Comparison of ENCODE assay signal across 15 mouse cellular contexts in the genomic region with DNA sequence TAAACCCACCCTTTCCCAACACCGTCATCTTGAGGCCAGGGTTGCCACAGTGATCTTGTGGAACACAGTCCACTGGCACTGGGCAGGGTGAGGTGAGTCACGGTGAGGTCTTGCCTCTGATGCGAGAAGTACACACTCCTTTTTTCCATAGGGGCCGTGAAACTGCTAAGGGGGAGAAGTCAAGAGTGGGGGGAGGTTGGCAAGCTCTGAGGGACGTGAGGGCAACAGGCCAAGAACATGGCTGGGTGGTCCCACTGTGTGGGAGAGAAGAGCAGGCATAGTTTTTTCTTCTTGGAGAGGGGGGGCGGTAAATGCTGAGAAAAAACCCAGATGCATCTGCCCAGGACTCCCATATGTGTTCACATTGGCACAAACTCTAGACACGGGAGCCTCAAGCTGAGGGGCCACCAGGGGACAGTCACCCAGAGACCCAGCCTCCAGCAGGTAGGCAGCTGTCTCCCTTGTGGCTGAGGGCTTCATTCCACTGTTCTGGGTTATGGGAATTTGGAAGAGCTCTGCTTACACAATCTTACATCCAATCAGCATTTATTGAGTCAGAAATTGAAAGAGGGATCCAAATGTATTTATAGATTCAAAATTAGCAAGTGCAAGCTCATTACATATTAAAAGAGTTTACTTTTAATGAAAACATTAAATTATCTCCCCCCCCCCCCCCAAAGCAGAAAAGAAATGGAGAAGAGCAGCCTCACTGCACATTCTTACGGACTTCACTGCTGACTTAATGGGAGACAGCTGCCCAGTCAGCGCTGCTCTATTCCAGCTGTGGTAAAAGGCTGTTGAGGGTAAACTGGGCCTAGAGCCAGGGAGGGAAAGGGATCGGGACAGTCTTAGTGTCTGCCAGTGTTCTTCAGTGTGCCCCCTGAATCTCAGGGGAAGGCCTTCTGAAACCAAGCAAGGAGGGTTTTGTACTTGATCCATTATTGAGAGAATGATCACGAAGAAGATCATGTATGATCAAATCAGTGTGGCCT. TPM values are rescaled to one million over a fixed set of nuclear protein-coding genes. Genes with fewer than 3 reads are reported as not detected.
A peak's percentile ranks its signal among the peaks of the same experiment; 100 is the strongest.
DNase-seq lines count a peak whose midpoint lies in the region; ATAC-seq and TF ChIP-seq lines count a peak whose summit lies in the region.
"Had no signal": no experiment of that assay in that cellular context is flagged by ENCODE, and none has a peak within 500 bp of the region (broad histone marks: within the 10 kb centered on the region; RNA-seq: fewer than 3 reads in every experiment).

No protein-coding gene starts in this region.

- H3K79me2 ChIP-seq in myocyte (ENCODE audit: control insufficient read depth, insufficient read depth): no peaks in the 10 kb centered on the region

- 52% methylated on average over 11 of the region's 11 CpGs for WGBS in lung, embryonic 16.5 days
- 34% methylated on average over 11 of the region's 11 CpGs for WGBS in embryonic facial prominence, embryonic 13.5 days
- WGBS in midbrain, embryonic 15.5 days: 78% methylated on average over 11 of the region's 11 CpGs

- TF ChIP-seq POLR2A in myocyte (IDR thresholded peaks at IDR 0.05; ENCODE audit: insufficient read length, low read depth): no peak

- peak; percentile 84 for DNase-seq in heart, adult 11 months
- DNase-seq in heart, postnatal 25 days (ENCODE audit: low spot score): no peak
- no peak for DNase-seq in lung, adult 18-20 months
- DNase-seq: B cell, adult 2 months; cerebellum, adult 18-20 months; gastrocnemius, postnatal 25 days had no signal

- no peaks in the 10 kb centered on the region for H3K27me3 ChIP-seq in lung, embryonic 16.5 days (ENCODE audit: control insufficient read depth, insufficient read depth, low read depth, low read length)
- H3K27me3 ChIP-seq in embryonic facial prominence, embryonic 13.5 days: no peaks in the 10 kb centered on the region
- no peaks in the 10 kb centered on the region for H3K27me3 ChIP-seq in myocyte (ENCODE audit: control insufficient read depth, insufficient read depth, insufficient read length)
- no peaks in the 10 kb centered on the region for H3K27me3 ChIP-seq in midbrain, embryonic 15.5 days (replicated peaks)
- H3K27me3 ChIP-seq: forebrain, embryonic 15.5 days; heart, embryonic 15.5 days had no signal

- H3K4me2 ChIP-seq in lung, embryonic 16.5 days (ENCODE audit: low read depth, low read length): no peak overlapping the region
- peak overlapping the region; percentile 31 for H3K4me2 ChIP-seq in embryonic facial prominence, embryonic 13.5 days
- H3K4me2 ChIP-seq in myocyte (ENCODE audit: low read depth): peak overlapping the region; percentile 39
- H3K4me2 ChIP-seq in midbrain, embryonic 15.5 days: no peak overlapping the region
- H3K4me2 ChIP-seq: forebrain, embryonic 15.5 days; heart, embryonic 15.5 days; hindbrain, embryonic 14.5 days; midbrain, embryonic 11.5 days had no signal

- no peaks in the 10 kb centered on the region for H3K36me3 ChIP-seq in lung, embryonic 16.5 days (ENCODE audit: control insufficient read depth, insufficient read depth, low read length)
- H3K36me3 ChIP-seq in embryonic facial prominence, embryonic 13.5 days: no peaks in the 10 kb centered on the region
- H3K36me3 ChIP-seq in myocyte (ENCODE audit: control insufficient read depth, insufficient read depth): no peaks in the 10 kb centered on the region
- H3K36me3 ChIP-seq in midbrain, embryonic 15.5 days (replicated peaks): no peaks in the 10 kb centered on the region
- H3K36me3 ChIP-seq: forebrain, embryonic 15.5 days; heart, embryonic 15.5 days had no signal

- 0 out of 2 replicates have a peak overlapping the region, but pooled peaks have one; percentile 24 for H3K9ac ChIP-seq in lung, embryonic 16.5 days (ENCODE audit: low read length)
- no peak overlapping the region for H3K9ac ChIP-seq in embryonic facial prominence, embryonic 13.5 days
- no peak overlapping the region for H3K9ac ChIP-seq in midbrain, embryonic 15.5 days
- H3K9ac ChIP-seq: forebrain, embryonic 15.5 days; heart, embryonic 15.5 days; hindbrain, embryonic 14.5 days had no signal

- H3K9me3 ChIP-seq in lung, embryonic 16.5 days (ENCODE audit: control insufficient read depth, low read length): no peaks in the 10 kb centered on the region; the same call in 1 of the 2 replicates
- H3K9me3 ChIP-seq in embryonic facial prominence, embryonic 13.5 days: no peaks in the 10 kb centered on the region
- no peaks in the 10 kb centered on the region for H3K9me3 ChIP-seq in midbrain, embryonic 15.5 days
- H3K9me3 ChIP-seq: forebrain, embryonic 15.5 days; heart, embryonic 15.5 days had no signal

- peak; percentile 78 for ATAC-seq in lung, embryonic 16.5 days (ENCODE audit: low read depth)
- peak; percentile 80 for ATAC-seq in embryonic facial prominence, embryonic 13.5 days (ENCODE audit: insufficient number of reproducible peaks, insufficient read depth, low FRiP score, low TSS enrichment, low read depth)
- no peak for ATAC-seq in midbrain, embryonic 15.5 days (replicated peaks)
- no peak for ATAC-seq in frontal cortex, adult (ENCODE audit: low TSS enrichment)
- ATAC-seq: forebrain, embryonic 15.5 days had no signal

- H3K4me1 ChIP-seq in lung, embryonic 16.5 days (replicated peaks; ENCODE audit: control insufficient read depth, insufficient read depth, low read length): peaks cover 13% of the 10 kb centered on the region
- H3K4me1 ChIP-seq in embryonic facial prominence, embryonic 13.5 days: peaks cover 45% of the 10 kb centered on the region
- no peaks in the 10 kb centered on the region for H3K4me1 ChIP-seq in midbrain, embryonic 15.5 days
- H3K4me1 ChIP-seq: forebrain, embryonic 15.5 days had no signal

- intact Hi-C loops in heart, postnatal 25 days (cut with DNase I): no loop called here

- H3ac ChIP-seq in myocyte (ENCODE audit: control insufficient read depth, insufficient read length): no peak overlapping the region

- peak overlapping the region; percentile 94 for H3K27ac ChIP-seq in lung, embryonic 16.5 days (ENCODE audit: low read length)
- H3K27ac ChIP-seq in embryonic facial prominence, embryonic 13.5 days: peak overlapping the region; percentile 92
- no peak overlapping the region for H3K27ac ChIP-seq in midbrain, embryonic 15.5 days
- H3K27ac ChIP-seq: forebrain, embryonic 15.5 days; heart, embryonic 15.5 days; hindbrain, embryonic 14.5 days had no signal

- H3K4me3 ChIP-seq in lung, embryonic 16.5 days (ENCODE audit: low read length): no peak overlapping the region
- no peak overlapping the region for H3K4me3 ChIP-seq in embryonic facial prominence, embryonic 13.5 days
- no peak overlapping the region for H3K4me3 ChIP-seq in myocyte
- H3K4me3 ChIP-seq in midbrain, embryonic 15.5 days: no peak overlapping the region
- H3K4me3 ChIP-seq: forebrain, embryonic 15.5 days; heart, embryonic 15.5 days had no signal

TF ChIP-seq in myocyte, 11 proteins besides CTCF, POLR2A, EP300 and RAD21:
- TF ChIP-seq MYOD1 (IDR thresholded peaks at IDR 0.05; ENCODE audit: control insufficient read depth in 1 of 3, insufficient read length in 2 of 3, low read depth in 2 of 3) (peak in 2 of 3 experiments; percentile 14 to 21), MYOG (IDR thresholded peaks at IDR 0.05; ENCODE audit: control insufficient read depth in 1 of 3, insufficient read depth in 1 of 3, insufficient read length in 2 of 3, low read depth in 2 of 3) (no peak)

RNA-seq across cellular contexts. Expression of a gene that starts 30.2 kb away (rescaled TPM):
- total RNA-seq in heart, postnatal 25 days (2021): 100 to 1,000 TPM in 1 of 2 experiments, 10 to 100 TPM in 1; 94.0 to 106 TPM
- polyA plus RNA-seq in lung, embryonic 16.5 days (2015; fragmentation: Nextera tagmentation; extraction: Ambion mirVana): 282 and 283 TPM in 2 replicates
- polyA plus RNA-seq in embryonic facial prominence, embryonic 13.5 days (2015; fragmentation: Nextera tagmentation; extraction: Ambion mirVana): 173 and 181 TPM in 2 replicates
- 63.3 TPM for polyA plus RNA-seq in myocyte (2012; fragmentation: generic; extraction: Trizol)
- 17.0 and 19.1 TPM in 2 replicates for polyA plus RNA-seq in midbrain, embryonic 15.5 days (2015; fragmentation: Nextera tagmentation; extraction: Ambion mirVana)

Comparison
In these comparisons a context has a peak if more than half of its experiments do, and no peak if none do; other contexts are left out.
1. ATAC-seq: peak in lung, embryonic 16.5 days (single experiment) and embryonic facial prominence, embryonic 13.5 days (single experiment); none in midbrain, embryonic 15.5 days (single experiment) and frontal cortex, adult (single experiment).
2. H3K4me2 ChIP-seq: peak in embryonic facial prominence, embryonic 13.5 days (single experiment) and myocyte (single experiment); none in lung, embryonic 16.5 days (single experiment) and midbrain, embryonic 15.5 days (single experiment).